Mouse (Mus musculus) embryonic facial prominence, embryonic 13.5 days (tissue): ENCODE measurements around the gene Gm21188. TPM values are rescaled to one million over a fixed set of nuclear protein-coding genes. Genes with fewer than 3 reads are reported as not detected.

Experiments
- polyA plus RNA-seq: library from polyadenylated mRNA; unstranded; fragments of >200 nt; fragmentation: Nextera tagmentation; extraction: Ambion mirVana; gene quantifications from 2 replicates; pipeline ENCODE4 v1.2.1, GENCODE M21; 2015

Gene Gm21188
- polyA plus RNA-seq, 1 experiment from 2014 or later = not detected

Other genes starting within 250 kb of the Gm21188 start
- not detected in 2 replicates for gene AF067063, start 222.0 kb downstream of the Gm21188 start, polyA plus RNA-seq
- not detected in 2 replicates for gene D13Ertd608e, start 216.2 kb downstream of the Gm21188 start, polyA plus RNA-seq
- gene Tcstv1, start 157.4 kb downstream of the Gm21188 start, polyA plus RNA-seq = not detected in 2 replicates
- gene Gm21761, start 122.9 kb downstream of the Gm21188 start, polyA plus RNA-seq = not detected in 2 replicates
- gene B020031M17Rik, start 101.4 kb downstream of the Gm21188 start, polyA plus RNA-seq = not detected in 2 replicates
- gene Gm36079, start 25.2 kb downstream of the Gm21188 start, polyA plus RNA-seq = not detected in 2 replicates
- gene Gm20767, start 88.1 kb upstream of the Gm21188 start, polyA plus RNA-seq = not detected in 2 replicates
- gene Gm21818, start 120.2 kb upstream of the Gm21188 start, polyA plus RNA-seq = not detected in 2 replicates
- gene Gm21762, start 163.8 kb upstream of the Gm21188 start, polyA plus RNA-seq = not detected in 2 replicates
- gene Gm21731, start 186.9 kb upstream of the Gm21188 start, polyA plus RNA-seq = not detected in 2 replicates
- not detected in 2 replicates for gene AF067061, start 210.9 kb upstream of the Gm21188 start, polyA plus RNA-seq
- 0.42 TPM in 1 of 2 replicates, not detected in the other for gene BC147527, start 248.2 kb upstream of the Gm21188 start, polyA plus RNA-seq